Mouse (Mus musculus) gastrocnemius, postnatal 14 days (tissue): ENCODE measurements around the gene Scrt2. TPM values are rescaled to one million over a fixed set of nuclear protein-coding genes. Genes with fewer than 3 reads are reported as not detected.

ENCODE experiments used
- DNase-seq: peaks from one replicate; pipeline ENCODE4 v3.0.0; 2021; ENCODE audit warnings: mixed read lengths
- intact Hi-C: fragments of 180-260 bp; cut with DNase I; formaldehyde crosslinking; loops from one replicate; pipeline ENCODE4 v1.15.1; 2025; ENCODE audit warnings: low total_unique reads
- total RNA-seq, 2 experiments: library from RNA; stranded (reverse); gene quantifications; 2 replicates each; pipeline ENCODE4 v1.2.3; 2021

The Scrt2 gene
- total RNA-seq, 2 experiments from 2014 or later, result 0.10 TPM; not detected in 1

DNA sequence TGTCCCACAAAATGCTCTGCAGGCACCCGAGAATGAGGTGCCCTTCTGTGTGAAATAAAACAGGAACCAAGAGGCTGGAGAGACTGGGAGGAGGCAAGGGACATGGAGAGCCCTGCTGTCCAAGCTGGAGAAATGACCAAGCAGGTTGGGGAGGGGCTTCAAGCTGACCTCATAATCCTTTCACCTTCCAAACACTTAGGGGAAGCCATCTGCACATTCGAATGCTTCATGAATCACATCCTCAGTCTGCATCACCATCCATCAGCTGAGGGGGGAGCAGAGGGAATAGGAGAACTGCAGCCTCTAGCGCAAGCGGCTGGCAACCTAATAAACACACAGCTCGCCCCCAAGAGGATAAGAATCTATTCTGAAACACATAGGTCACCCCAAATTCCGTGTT is 21.0 kb downstream of the Scrt2 start:
- DNase-seq, result no peak
- intact Hi-C loops, result no loop called here

DNA sequence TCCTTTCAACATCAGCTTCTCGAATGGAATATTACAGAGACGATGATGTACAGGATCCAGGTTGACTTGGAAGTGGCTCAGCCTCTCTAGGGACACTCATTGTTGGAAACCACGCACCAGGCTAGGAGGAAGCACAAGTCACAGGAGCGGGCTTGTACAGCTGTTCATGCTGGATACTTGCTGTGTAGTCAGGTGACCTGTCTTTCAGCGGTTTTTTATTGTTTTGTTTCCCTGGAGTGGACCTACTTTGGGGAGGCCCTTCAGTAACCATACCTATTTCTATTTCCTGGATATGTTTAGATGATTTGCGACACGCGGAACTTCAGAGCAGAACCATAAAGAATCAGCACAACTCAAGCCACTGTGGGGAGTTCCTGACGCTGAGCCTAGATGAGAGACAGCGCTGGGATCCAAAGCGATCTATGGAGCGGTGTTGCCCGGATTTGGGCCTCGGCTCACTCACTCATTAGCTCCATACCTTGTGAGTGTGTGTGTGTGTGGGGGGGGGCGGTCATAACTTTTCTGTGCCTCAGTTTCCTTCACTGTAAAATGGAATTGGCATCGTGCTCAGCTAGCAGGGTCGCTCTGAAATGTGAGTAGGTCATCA is 23.5 kb downstream of the Scrt2 start:
- DNase-seq, result no peak
- intact Hi-C loops, result no loop called here

DNA sequence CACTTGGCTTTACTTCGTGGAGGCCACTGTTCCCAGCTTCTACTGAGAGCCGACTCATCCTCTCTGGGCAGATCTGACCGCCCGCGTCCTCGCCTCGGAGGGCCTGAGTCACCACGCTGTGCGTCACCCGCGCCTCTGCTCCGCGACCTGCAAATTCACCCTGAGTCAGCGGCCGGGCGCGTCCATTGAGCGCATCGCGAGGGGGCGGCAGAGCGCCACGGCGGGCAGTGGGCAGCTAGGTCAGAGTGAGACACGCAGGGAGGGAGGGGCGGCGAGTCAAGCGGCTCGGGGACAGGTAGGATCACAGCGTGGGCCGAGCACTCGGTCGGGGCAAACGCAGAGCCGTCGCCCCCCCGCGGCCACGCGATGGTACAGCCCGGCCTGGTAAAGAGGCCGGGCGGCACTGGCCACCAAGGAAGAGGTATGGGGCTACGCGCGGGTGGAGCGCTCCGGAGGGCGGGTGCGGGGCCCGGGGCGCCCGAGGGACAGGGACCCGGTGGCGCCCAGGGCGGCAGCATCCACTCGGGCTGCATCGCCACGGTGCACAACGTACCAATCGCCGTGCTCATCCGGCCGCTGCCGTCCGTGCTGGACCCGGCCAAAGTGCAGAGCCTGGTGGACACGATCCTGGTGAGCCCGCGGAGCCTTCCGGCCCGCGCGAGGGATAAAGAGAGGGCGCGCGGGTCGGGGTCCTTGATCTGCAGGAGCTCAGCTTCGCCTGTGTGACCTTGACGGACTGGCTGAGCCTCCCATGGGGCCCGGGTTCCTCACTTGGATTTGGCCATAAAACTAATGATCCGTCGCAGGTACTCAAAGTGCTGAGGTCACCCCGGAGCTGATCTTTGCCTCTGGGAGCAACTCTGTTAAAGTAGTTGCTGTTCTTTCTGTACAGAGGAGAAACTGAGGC is 24.2 kb downstream of the Scrt2 start, which contains the start of gene Srxn1:
Gene Srxn1, plus strand, starts transcription at position 199 of the 907 bp plus-strand sequence.
- intact Hi-C loops, result no loop called here
- DNase-seq, result peak; percentile 91

DNA sequence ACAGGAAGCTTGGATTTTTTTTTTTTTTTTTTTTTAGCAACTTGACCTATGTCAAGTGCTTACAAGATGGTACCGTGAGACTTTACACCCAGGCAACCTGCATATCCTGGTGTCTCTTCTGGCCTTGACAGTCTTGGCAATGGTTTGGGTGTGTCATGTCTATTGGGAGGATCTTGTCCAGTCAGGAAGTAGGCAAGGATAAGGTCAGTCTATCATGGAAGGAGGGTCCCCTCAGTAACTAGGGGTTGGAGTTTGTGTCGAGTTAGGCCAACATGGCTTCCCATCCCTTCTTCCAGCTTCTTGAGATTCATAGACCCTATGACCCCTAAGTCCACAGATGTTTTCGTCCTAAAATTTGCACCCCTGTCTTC is 24.9 kb downstream of the Scrt2 start:
- intact Hi-C loops, result no loop called here
- no peak for DNase-seq

DNA sequence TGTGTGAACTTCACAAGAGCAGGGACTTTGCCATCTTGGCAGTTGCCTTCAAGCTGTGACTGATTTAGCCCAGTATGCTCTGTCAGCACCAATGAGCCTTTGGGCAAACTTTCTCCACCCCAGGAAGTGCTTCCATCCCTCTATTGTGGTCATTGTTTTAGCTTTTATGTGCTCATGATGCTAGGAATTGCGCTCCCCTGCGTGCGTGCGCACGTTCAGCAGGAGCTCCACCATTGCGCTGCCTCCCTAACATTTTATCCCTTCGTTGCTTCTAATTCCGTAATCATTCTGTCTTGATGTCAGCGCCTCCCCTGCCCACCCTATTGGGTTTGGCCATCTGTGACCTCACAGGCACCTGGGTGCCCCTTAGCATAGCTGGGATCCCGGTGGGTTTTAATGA is 25.3 kb downstream of the Scrt2 start:
- DNase-seq, result no peak
- intact Hi-C loops, result no loop called here

DNA sequence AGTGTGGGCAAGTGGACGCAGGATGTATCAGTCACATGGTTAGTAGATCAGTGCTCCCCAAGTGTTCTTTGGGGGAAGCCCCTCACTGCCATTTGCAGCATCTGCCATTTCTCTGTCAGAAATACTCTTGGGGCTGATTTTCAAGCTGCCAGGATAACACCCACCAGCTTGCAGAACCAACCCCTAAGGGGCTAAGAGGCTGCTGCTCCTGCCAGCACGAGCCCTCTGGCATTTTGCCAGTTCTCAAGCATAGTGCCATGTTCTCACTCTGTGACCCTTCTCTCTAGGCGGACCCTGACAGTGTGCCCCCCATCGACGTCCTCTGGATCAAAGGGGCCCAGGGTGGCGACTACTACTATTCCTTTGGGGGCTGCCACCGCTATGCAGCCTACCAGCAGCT is 27.4 kb downstream of the Scrt2 start:
- intact Hi-C loops, result no loop called here

DNA sequence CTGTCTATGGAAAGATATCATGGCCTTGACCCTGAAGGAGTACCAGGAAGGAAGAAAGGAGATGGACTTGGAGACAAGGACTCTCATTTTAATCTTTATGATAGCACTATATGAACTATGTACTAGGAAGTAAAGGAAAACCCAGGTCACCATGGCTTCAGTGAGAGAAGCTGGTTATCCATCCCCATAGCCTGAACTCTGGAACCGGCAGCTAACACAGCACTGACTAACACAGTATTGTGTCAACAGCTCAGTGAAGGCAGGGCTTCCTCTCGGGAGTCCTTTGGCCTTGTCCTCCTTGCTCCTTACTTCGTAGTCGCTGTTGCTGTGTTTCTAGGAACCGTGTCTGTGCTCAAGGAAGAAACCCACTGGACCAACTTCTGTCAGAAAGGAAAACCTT is 28.1 kb downstream of the Scrt2 start:
- intact Hi-C loops, result no loop called here
- DNase-seq, result no peak

More for the DNA sequence above, 27.4 kb downstream of the Scrt2 start:
- DNase-seq, result no peak

DNA sequence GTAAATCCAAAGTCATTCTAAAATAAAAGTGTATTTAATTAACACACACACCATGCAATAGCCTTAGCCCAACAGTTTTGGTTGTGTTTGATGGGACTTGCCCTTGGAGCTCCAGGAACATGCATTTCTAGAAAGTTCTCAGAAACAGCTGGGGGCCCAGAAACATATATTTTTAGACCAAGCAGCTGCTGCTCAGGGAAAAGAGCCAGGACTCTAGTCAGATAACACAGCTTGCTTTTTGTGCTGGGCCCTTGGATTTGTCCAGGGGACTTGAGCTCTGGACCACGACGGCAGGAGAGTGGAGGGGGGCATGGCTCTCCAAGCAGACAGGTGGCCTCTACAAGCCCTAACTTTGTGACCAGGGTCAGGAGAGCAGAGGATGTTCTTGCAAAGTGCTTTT is 30.0 kb downstream of the Scrt2 start:
- no peak for DNase-seq
- intact Hi-C loops, result no loop called here

DNA sequence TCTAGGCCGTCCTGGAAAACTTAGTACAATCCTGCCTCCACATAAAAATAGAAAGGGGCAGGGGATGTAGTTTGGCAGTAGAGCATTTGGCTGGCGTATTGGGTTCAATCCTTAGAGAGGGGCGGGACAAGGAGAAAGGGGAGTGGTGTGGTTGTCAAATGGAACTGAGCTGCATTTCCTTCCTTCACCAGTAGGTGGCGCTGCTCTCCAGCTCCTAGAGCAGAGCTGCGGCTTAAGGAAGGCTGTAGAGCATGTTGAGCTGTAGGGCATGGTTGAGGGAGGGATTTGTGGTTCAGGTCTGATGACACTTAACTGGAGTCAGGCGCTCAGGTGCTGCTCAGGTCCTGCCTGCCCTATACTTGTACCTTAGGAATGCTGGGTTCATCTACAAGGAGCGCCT is 30.6 kb downstream of the Scrt2 start:
- intact Hi-C loops, result no loop called here
- peak; percentile 86 for DNase-seq

DNA sequence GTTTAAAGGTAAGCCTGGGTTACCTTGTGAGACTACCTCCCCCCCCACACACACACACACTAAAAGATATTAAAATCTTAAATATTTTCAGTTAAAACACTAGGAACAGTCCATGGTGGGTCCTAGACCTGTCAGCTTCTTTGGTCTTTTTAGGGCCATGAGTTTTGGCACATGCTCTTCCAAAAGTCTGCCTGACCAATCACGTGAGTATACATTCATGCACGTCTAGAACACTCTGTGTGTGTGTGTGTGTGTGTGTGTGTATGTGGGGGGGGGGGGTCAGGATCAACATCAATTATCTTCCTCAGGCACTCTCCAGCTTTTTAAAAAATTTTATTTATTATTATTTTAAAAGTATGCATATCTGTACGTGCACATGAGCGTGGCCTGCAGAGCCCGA is 31.2 kb downstream of the Scrt2 start:
- DNase-seq, result no peak
- intact Hi-C loops, result no loop called here

DNA sequence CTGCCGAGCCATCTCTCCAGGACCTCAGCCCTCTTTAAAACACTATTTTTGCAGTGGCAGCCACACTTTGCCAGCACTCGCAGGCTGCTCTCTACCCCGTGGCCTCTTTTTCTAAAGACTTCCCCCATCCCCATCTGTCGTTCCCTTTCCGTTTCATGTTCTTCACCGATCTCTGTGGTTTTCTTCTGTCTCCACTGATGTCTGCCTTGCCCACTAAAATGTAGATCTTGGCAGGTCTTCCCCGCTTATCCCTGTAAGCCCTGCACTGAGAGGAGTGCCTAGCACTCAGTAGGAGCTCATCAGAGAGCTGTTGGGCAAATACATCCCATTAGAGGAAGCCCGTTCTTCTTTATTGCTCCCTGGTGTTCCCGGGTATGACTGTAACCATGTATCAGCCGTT is 31.6 kb downstream of the Scrt2 start:
- intact Hi-C loops, result no loop called here
- no peak for DNase-seq

DNA sequence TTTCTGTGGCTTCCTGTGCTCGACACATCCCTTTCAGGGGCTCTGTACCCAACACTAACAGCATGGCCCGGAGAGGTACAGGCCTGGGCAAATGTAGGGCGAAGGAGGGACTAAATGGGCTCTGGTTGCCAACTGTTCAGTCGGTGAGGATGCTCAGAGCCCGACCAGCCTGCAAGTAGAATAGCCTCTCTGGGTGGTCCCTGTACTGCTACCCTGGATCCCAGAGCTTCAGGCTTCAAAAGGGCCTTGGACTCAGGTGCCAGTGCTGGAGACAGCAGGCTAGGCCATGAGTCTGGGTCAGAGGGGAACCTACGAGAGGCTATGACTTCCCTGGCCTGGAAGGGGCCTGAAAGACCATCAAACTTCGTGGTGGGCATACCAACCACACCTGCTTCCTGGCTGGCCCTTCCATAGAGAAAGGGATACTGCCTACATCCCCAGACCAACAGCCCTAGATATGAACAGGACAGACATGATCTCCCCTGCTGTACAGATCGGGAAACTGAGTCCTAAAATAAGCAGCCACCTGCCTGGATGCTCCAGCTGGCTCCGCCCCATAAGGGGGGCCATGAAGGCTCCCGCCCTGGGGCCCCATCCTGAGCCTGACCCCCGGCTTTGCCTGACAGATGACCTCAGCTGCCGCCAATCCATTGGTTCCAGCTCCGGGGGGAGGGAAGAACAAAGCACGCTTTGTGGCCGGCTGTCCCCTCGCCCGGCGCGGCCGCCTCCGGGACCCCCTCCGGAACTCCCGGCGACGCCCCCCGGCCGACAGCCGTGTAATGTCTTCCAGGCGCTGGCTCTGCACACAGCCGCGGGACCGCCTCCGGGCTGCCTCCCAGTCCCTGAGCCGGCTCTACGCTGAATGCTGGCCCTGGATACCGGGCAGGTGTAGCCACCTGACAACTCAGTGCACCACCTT is 33.0 kb downstream of the Scrt2 start:
- DNase-seq, result peak; percentile 20
- intact Hi-C loops, result loop anchor here (2.0 kb wide), 1 partner anchor 82 kb away; no protein-coding TSS in a partner anchor

DNA sequence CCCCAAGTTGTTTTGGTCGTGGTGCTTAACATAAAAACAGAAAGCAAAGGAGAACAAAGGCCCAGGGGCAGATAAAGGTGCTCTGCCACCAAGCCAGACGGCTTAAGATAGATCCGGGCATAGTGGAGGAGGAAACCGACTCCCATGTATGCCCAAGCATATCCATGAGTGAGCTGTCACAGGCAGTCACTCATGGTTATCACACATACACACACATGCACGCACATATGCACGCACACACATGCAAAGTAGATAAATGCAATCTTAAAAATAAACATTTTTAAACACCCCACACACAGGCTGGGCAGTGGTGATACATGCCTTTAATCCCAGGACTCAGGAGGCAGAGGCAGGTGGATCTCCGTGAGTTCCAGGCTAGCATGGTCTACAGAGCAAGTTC is 36.4 kb downstream of the Scrt2 start:
- intact Hi-C loops, result no loop called here
- DNase-seq, result no peak

DNA sequence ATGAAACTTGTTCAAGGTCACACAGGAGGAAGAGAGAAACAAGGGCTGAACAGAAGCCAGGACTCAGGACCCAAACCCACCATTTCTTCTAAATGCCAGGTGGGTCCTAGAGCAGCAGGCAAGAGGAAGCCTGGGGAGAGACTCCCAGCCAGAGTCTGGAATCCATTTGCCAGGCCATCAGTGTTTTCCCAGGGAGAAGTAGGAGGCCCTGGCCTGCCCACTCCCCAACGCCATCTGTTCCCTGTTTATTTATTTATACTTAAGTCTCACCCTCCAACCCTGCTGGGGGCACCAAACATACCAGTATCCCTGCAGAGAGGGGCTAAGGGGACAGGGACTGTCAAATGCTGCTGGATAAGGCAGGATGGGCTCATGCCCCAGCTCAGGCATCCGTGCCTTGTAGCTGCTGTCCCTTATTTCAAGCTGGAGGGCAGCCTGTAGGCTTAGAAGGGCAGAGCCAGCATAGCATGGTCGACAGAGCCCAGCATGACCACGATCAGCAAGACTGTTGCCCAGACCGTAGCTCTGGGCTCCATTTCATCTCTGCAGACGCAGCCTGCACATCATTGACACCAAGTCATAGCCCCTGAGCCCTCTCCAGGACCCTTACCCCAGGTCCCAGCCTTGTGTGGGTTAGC is 38.0 kb downstream of the Scrt2 start:
- DNase-seq, result no peak
- intact Hi-C loops, result no loop called here

DNA sequence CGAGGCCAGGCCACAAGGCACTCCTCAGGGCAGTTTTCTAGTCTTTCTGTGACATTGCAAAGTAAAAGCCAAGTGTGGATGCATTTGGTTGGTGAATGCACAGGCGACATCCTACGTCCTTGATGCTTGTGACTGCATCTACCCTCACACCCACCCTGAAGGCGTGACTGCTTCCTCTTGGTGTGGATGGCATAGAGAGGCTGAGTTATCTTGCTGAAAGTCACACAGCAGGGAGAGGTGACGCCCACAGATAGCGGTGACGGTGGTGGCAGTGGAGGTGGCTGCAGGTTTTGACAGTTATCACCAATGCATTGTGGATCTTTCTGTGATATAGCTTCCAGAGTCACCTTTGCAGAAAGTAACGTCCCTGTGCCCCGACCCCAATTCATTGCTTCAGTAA is 41.6 kb downstream of the Scrt2 start:
- DNase-seq, result no peak
- intact Hi-C loops, result no loop called here

DNA sequence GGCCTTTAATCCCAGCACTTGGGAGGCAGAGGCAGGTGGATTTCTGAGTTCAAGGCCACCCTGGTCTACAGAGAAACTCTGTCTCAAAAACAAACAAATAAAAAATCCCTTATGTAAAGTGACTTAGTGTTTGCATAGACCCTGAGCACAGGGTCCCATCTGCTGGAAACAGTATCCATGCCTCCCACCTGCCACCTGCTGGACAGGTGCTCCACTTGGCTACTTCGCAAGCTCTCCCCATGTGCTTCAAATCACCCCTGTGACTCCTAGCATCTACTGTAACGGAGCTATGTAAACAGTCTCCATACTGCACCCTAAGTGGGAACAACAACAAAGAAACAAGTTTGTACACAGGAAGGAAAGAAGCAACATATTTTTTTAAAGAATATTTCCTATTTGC is 47.3 kb downstream of the Scrt2 start:
- intact Hi-C loops, result no loop called here
- no peak for DNase-seq

DNA sequence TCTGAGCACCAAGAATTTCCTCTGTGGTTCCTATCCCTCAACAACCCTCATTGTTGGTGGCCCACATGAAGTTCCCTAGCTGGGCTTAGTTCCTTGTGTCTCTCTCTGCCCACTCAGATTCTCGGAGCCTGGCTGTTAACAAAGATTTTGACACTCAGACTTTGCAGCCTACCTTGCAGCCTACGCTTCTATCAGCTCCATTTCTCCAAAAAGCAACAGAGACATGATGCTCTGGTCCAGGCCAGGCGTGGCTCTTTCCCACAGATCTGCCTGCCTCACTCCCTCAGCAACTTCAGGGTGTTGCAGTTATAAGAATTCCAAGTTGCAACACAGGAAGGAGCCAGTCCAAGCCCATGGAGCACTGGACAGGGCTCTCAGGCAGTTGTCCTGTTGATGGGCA is 48.4 kb downstream of the Scrt2 start:
- intact Hi-C loops, result no loop called here
- DNase-seq, result no peak

DNA sequence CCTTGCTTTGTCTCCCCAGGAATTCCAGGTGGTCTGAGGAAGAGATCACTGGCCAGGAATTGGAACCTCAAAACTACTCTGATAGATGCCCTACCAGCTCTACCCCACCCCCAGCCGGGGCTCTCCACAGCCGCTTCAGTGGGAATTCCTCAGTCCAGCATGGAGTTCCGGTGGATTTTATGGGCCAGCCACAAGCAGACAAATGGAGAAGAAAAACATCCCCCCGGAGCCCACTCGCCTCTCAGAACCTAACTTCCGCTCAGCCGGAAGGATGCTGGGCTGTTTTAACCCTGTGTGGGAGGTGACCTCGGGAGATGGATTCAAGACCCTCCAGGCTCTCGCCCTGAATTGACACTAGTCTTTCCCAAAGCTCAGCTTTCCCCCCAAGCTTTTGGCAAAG is 50.7 kb downstream of the Scrt2 start:
- intact Hi-C loops, result no loop called here

DNA sequence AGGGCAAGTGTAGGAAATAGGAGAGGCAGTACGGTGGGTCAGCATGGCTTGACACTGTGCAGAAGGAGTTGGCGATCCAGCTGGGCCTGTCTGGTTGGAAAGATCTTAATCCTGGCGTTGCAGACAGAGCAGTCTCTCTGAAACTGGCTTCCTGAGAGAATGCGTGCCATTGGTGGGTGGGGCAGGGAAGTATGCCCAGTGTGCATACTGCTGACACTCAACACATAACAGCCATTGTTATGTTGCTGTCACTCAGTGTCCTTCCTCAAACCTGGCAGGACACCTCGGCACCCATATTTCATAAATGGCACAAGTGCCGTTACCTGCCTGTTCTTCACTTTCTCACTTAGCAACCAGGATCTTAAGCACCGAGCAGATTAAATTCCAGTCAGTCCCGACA is 51.4 kb downstream of the Scrt2 start:
- intact Hi-C loops, result no loop called here
- no peak for DNase-seq

More for the DNA sequence above, 50.7 kb downstream of the Scrt2 start:
- no peak for DNase-seq
